Mouse (Mus musculus): ENCODE measurements around the gene Tmem97. TPM values are rescaled to one million over a fixed set of nuclear protein-coding genes. Genes with fewer than 3 reads are reported as not detected.
"Not testable (repeated sequence)": the region's sequence is repeated elsewhere in the genome, so short reads cannot be mapped to it uniquely, and the experiment has no call there.

Gene Tmem97
- polyA plus RNA-seq, 1 experiment = 74.3 TPM

DNA sequence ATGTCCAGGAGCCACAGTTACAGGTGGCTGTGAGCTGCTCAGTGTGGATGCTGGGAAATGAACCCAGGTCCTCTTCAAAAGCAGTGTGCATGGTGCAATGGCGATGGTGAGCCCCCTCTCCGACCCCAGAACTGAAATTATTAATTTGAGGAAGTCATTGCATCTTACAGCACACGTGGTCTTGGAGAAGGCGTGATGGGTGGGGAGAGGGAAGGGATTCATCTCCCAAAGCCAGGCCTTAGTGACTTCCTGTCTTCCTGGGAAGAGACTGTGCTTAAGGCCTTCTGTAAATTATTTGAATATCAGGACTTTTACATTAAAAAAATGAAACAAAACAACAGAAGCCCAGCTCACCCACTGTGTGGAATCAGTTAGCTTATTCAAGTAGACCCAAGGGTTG, 5.5 kb upstream of the Tmem97 start:
- no peak for DNase-seq (ENCODE audit: low read depth, low spot score)
- 39% methylated on average over 4 of the region's 4 CpGs for WGBS

- 37% methylated on average over 3 of the region's 3 CpGs for WGBS
Measured at GRCm38 (mm10) chr11:78555623-78556022, 5.0 kb upstream of the Tmem97 start.

DNA sequence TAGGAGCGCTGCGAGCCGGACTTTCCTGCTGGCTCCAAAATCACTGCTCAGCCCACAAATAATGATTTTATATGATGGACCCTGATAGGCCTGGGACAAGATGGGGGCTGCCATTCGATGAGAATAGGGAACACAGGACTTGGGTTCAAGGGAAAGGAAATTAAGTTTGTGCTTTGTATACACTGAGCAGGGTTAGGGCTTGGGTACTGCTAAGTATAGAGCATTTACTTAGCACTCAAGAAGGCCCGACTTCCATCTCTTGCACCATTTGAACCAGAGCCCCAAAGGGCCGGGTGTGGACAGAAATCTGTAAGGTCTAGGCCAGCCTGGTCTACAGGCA, 452 bp upstream of the Tmem97 start:
- WGBS = 30% methylated on average over 6 of the region's 6 CpGs
- DNase-seq (ENCODE audit: low read depth, low spot score) = no peak

More at GRCm38 (mm10) chr11:78555623-78556022, 5.0 kb upstream of the Tmem97 start:
- DNase-seq (ENCODE audit: low read depth, low spot score) = no peak

DNA sequence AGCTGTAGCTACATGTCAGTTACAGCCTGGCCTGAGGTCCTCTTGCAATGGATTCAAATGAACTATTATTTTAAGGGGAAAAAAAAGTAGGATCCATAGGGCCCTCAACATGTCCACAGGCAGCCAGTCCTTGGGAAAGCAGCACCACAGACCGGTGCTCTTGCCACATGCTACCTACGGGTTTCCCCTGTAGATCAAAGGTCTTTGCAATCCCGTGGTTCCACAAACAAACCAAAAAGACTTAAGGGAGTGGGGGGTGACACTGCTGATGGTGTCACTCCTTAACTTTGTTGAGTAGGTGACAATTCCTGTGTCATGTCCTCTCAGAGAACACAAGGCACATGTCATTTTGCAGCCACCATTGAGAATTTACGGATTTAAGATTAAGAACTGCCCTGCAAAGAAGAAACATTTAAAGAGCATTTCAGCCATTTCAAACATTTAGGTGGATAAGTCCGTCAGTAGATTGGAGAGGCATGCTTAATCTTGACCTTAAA, 1.0 kb downstream of the Tmem97 start:
- 12% methylated on average over 5 of the region's 5 CpGs for WGBS
- no peak for DNase-seq (ENCODE audit: low read depth, low spot score)

DNA sequence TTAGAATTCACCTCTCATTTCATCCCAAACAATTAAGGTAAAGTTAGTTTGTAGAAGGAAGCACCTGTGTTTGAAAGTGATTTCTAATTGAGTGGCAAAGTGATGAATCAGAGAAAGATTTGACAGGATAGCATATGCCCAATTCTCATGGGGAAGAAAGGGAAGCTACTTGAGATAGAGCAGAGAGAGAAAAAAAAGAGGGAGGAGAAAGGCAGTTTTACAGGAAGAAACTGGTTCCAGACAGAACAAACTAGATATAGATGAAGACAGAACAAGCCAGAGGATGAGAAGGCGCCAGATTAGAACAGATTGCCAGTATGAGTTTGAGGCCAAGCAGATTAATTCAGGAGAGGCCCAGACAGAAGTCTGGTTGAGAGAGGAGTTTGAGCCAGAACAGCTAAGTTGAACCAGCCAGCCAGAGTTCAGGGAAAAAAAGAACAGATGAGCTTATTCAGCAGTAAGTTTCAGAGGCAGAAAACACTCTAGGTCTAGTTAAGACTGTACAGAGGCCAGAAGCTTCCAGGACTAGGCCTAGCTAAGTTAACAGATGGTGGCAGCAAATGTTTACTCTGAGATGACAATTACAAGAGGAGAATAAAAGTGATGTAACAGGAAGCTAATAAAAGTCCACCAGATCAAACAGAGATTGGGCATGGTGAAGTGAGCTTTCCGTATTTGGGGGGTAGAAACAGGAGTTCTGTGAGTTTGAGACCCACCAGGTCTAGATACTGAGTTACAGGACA, 2.7 kb downstream of the Tmem97 start:
- WGBS = 47% methylated on average over 2 of the region's 2 CpGs
- no peak for DNase-seq (ENCODE audit: low read depth, low spot score)

DNA sequence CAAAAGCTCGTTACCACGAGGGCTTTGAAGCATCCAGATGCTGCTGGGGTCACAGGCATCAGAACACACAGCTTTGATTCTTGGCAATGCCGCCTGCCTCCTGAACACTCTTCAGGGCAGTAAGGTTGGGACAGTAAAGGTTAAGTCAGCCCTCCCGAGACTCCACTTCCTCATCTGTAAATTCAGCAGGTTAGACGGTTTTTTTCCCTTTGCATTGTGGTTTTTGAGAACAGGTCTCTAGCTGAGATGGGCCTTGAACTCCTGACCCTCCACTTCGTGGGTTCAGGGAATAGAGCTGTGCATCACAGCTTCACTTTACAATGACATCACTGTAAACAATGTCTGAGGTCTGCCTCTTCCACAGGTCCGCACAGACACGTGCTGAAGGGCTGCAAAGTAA, 5.4 kb downstream of the Tmem97 start:
- WGBS = 29% methylated on average over 8 of the region's 8 CpGs
- no peak for DNase-seq (ENCODE audit: low read depth, low spot score)

GRCm38 (mm10) chr11:78544449-78545111, 6.0 kb downstream of the Tmem97 start:
- DNase-seq (ENCODE audit: low read depth, low spot score) = no peak
- WGBS = 57% methylated on average over 7 of the region's 7 CpGs

- WGBS = 70% methylated on average over 3 of the region's 3 CpGs
- no peak for DNase-seq (ENCODE audit: low read depth, low spot score)
Measured at GRCm38 (mm10) chr11:78540358-78540757, 10.2 kb downstream of the Tmem97 start.

- 2% methylated on average over 14 of the region's 14 CpGs for WGBS
- no peak for DNase-seq (ENCODE audit: low read depth, low spot score)
Measured at GRCm38 (mm10) chr11:78536690-78537084, 13.9 kb downstream of the Tmem97 start.

DNA sequence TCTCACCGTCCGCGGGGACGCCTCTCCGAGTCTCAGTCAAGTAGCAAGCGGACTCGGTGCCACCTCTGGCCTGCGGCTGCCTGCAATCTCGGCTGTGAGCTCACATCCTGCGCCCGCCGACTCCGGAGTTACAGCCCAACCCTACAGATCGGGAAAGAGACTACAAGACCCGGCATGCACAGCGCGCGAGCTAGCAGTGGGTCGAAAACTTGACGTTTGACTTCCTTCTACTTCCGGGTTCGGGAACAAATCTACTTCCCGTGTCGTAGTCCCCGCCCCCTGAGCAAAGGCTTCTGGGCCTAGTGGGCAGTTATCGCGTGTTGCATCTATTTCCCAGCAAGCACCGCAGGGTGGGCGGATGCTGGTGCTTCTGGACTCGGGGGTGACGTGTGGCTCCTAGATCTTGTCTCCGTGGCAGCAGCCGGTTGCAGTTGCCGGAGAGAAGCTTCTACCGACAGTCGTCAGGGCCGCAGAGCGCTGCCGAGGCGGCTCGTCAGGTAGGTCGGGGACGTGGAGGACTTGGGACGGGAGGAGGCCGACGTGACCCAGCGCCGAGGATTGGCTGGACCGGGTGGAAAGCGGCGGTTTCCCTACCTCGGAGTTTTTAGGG, 14.4 kb downstream of the Tmem97 start, which contains the start of the genes Tnfaip1 and Ift20:
TSS of gene Tnfaip1 (minus strand) at position 253 of the 610 bp plus-strand sequence.
TSS of gene Ift20 (plus strand) at position 282 of the 610 bp plus-strand sequence.
- peak; percentile 99 for DNase-seq (ENCODE audit: low read depth, low spot score)
- under 1% methylated on average over 52 of the region's 52 CpGs for WGBS

GRCm38 (mm10) chr11:78535376-78536079, 15.0 kb downstream of the Tmem97 start:
- DNase-seq (ENCODE audit: low read depth, low spot score) = peak; percentile 80
- 2% methylated on average over 23 of the region's 23 CpGs for WGBS

- WGBS = 71% methylated on average over 4 of the region's 4 CpGs
- DNase-seq (ENCODE audit: low read depth, low spot score) = no peak
Measured at GRCm38 (mm10) chr11:78534516-78534915, 16.1 kb downstream of the Tmem97 start.

DNA sequence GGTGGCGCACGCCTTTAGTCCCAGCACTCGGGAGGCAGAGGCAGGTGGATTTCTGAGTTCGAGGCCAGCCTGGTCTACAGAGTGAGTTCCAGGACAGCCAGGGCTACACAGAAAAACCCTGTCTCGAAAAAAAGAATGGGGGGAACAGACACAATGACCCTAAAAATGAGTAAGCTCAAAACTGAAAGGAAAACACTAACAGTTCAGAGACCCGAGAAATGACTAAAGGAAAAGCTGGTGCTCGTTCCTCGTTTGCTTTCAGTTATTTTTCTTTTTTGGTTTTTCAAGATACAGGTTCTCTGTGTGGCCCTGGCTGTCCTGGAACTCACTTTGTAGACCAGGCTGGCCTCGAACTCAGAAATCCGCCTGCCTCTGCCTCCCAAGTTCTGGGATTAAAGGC, 19.1 kb downstream of the Tmem97 start:
- not testable (repeated sequence) for DNase-seq (ENCODE audit: low read depth, low spot score)
- 84% methylated on average over 10 of the region's 10 CpGs for WGBS

DNA sequence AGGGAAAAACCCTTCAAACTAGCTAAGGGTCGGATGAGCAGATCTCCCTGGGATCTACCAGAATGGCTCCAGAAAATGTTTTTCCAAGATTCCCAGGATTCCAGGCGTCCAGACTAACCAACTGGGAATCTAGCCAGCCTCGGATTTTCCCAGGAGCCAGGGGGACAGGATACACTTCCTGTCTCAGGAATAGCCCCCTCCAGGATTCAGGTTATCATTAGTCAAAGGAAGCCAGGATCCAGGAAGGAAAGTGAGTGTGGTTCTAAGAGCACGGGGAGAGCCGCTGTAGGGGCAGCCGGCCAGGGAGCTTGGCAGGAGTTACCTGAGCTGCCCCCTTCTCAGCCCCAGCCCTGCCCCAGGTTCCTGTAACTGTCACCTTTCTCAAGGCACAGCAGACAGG, 19.5 kb downstream of the Tmem97 start:
- 65% methylated on average over 6 of the region's 6 CpGs for WGBS
- DNase-seq (ENCODE audit: low read depth, low spot score) = no peak

GRCm38 (mm10) chr11:78530001-78530400, 20.6 kb downstream of the Tmem97 start:
- WGBS = 90% methylated on average over 12 of the region's 12 CpGs
- no peak for DNase-seq (ENCODE audit: low read depth, low spot score)

GRCm38 (mm10) chr11:78528714-78529113, 21.9 kb downstream of the Tmem97 start:
- 88% methylated on average over 9 of the region's 9 CpGs for WGBS

DNA sequence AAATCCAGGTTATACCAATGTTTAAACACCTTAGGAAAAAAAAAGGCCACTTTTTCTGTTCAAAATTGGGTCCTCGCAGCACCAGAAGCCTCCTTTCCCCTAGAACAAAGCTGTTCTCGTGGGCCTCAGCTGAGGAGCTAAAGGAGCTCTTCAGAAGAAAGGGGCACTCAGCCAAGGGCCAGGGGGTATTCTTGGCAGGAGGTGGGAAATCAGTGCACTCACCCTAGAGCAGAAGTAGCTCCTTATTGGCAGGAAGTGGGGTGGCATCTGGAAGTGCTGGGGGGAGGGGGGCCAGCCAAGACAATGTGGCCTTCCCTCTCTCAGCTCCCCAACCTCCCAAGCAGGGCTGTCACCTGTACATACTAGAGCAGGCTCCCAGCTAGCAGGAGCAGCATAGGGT, 25.7 kb downstream of the Tmem97 start:
- DNase-seq (ENCODE audit: low read depth, low spot score) = no peak
- WGBS = 84% methylated on average over 2 of the region's 2 CpGs

More at GRCm38 (mm10) chr11:78528714-78529113, 21.9 kb downstream of the Tmem97 start:
- DNase-seq (ENCODE audit: low read depth, low spot score) = no peak

DNA sequence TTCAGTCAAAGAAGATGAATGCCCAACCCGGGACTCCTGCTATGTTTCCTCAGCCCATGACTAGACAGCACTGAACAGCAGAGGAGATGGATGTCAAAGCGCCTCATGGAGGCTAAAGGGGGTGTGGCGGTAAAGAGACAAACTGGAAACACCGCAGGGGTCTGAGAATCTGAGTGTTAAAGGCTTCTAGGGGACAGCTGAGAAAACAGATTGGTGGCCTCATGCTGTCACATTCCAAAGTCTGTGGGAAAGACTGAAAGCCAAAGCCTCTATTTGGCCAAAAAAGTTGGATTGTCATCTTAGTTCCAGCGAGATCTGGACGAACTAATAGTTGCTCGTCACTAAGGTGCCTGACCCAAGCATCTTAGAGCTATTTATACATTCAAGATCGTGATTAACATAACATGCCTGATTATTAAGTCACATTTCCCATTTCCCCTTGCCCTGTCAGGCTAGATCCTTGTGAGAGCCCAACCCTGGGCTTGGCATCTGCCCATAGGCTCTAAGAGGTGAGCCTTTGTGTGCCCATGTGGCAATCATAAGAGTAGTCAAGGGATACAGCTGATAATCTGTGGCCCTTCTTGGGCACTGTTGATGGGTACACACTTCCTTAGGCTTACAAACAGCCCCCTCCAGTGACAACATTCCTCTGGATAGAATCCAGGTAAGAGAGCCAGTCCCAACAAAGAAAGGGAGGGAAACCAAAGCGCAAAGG, 27.2 kb downstream of the Tmem97 start:
- 78% methylated on average over 9 of the region's 9 CpGs for WGBS
- no peak for DNase-seq (ENCODE audit: low read depth, low spot score)

DNA sequence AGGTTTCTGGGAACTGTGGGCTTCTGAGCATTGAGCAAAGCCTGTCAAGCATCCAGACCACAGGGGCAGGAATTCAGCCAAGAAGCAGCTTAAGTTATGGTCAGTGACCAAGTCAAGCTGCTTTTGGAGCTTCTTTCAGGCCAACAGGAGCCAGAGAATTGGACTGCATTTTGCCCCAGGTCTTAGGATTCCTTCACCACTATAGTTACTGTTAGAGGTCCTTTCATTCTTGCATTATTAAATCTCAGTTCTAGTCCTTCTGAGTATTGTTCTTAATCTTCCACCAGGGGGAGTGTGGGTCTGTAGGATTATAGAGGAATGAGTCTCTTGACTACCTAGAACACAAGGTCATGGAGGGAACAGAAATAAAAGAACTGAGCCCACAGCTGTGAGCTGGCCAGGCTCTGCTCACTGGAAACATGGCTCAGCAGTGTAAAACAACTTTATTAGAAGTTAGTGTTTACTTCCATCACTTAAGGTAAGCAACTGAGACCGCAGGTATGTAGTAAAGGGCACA, 28.0 kb downstream of the Tmem97 start:
- DNase-seq (ENCODE audit: low read depth, low spot score) = no peak
- 84% methylated on average over 1 of the region's 1 CpGs for WGBS
